Mouse (Mus musculus) frontal cortex, postnatal 10 days (tissue): ENCODE measurements around the gene Papolb.

Experiments used
- DNase-seq, 2 experiments: peaks; one replicate each; pipeline ENCODE4 v3.0.0; 2022; ENCODE audit warnings: low spot score in 2 of 2, mixed read lengths in 1 of 2

Gene Papolb

DNA sequence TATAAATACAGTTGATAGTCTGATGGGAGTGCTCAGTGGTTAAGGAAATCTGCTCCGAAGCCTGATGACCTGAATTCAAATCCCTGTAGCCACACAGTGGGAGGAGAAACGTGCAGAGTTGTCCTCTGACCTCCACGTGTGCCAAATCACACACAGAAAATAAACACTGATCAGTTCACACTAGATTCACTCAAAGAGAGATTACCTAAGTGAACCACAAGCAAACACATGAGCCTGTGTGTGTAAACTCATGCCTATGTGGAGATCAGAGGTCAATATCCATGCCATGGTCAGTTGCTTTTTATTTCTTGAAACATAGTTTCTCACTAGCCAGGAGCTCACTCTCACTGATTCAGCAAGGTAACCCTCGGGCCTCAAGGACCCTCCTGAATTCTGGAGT is 9.5 kb downstream of the Papolb start:
- no peak for DNase-seq

DNA sequence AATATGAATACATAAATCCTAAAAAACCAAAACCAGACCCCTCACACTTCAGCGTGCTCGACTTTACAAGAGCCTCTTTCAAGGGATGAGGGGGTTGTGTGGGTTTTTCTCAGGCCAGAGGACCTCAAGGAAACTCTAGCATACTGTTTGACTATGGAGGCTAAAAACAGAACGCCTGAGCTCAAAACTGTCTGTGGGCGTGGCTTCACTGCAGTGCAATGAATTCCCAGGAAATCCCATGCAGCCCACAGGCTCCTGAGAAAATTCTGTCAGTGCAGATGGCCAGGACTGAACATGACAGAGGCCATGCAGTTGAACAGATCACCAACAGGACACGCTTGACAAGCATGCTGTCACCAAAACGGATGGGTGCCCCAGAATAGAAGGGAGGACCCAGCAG is 10.9 kb downstream of the Papolb start:
- no peak for DNase-seq

GRCm38 (mm10) chr5:142512112-142512511 is 17.8 kb downstream of the Papolb start:
- DNase-seq: no peak

DNA sequence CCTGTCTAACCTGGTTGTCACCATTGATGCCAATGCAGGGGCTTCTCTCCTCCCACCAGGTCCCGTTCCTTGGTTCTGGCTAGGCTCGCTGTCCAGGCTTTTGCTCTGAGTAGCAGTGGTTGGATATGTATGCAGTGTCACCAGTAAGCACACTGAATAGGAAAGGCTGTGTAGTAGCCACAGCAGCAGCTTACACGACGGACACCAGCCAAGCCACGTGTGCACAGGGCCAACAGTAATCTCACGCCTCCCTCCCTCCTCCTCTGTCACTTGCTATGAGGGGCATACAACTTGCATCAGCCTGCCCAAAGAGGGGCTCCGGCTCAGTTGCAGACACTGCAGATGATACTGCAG is 19.8 kb downstream of the Papolb start:
- no peak for DNase-seq

- no peak for DNase-seq
Measured at GRCm38 (mm10) chr5:142509141-142510060, 20.5 kb downstream of the Papolb start.

DNA sequence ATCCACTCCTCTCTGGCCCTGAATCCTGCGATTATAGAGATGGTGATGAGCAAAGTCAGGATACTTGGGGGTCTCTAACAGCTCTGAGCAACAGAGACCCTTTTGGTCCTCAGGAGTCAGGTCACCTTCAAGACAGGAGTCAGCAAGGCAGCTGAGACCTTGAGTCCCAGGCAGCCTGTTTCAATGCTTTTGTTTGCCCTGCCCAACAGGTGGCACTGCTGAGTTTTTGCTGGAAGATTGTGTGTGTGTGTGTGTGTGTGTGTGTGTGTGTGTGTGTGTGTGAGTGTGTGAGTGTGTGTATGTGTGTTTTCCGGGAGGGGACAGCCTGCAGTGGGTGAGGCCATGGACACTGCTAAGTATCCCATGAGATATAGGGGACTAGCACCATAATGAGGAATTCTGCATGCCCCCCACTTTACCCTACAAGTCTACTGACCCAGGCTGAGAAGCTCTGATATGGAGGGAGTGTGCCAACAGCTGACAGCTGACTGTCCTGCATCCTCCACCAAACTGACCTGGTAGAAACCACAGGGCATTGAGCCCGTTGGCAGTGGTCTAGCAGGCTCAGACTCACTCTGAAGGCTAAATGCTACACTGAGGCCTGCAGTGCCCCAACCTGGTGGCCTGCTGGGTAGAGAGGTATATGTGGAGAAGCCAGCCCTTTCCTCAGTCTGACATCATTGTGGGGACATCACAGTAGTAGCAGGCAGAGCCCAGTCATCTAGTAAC is 24.0 kb downstream of the Papolb start:
- DNase-seq: no peak

- no peak for DNase-seq
Measured at GRCm38 (mm10) chr5:142504175-142504574, 25.7 kb downstream of the Papolb start.

DNA sequence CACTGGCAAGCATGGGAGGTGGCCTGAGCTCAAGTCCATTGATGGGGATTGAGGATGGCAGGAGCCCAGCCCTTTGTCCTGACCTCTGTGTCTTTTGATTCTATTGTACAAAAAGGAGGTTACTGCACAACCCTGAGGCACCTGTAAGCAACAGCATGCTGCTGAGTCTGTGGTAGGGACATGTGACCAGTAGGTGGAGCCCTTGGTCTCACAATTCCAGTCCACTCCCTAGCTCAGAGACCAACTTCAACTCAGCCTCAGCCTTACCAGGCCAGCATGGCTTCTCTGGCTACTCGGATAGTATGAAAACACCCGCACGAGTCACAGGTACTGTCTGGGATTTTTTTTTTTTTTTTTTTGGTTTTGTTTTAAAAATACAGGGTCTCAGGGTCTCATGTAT is 27.5 kb downstream of the Papolb start:
- peak; percentile 74 to 81 for DNase-seq

- no peak for DNase-seq
Measured at GRCm38 (mm10) chr5:142500918-142501317, 29.0 kb downstream of the Papolb start.

DNA sequence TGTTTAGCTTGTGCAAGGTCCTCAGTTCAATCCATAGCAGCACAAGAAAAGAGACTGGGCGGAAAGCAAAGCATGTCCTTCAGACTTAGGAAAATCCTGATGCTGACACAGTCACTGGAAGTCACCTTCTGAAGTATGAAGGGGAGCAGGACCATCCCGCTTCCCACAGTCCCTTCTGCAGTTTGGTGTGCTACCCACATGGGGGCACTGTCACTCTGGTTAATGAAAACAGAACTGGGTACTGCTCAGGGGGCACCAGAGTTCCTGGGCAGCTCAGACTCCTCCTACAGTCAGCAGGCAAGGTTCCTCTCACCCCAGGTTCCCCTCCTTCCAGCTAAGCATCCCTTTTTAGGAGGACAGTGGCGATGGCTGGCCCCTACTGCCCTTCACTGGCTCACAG is 30.9 kb downstream of the Papolb start:
- DNase-seq: peak in 1 of 2 experiments; percentile 50

- DNase-seq: no peak
Measured at GRCm38 (mm10) chr5:142495321-142496096, 34.4 kb downstream of the Papolb start.

DNA sequence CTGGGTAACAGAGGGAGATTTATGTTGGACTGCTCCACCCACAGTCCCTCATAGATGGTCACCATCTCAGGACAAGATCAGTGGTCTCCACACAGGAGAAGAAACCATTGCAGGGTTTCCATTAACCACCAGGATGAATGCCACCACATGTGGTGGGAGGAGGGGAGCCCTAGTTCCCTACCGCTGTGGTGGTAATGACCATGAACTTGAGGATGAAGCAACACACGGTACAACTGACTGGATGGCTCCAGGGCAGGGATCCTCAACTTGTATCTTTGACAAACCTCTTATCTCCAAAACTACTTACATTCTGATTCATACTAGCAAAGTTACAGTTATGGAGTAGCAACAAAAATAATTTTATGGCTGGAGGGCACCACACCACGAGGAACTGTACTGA is 36.6 kb downstream of the Papolb start:
- no peak for DNase-seq

GRCm38 (mm10) chr5:142489955-142490707 is 39.7 kb downstream of the Papolb start:
- no peak for DNase-seq

DNA sequence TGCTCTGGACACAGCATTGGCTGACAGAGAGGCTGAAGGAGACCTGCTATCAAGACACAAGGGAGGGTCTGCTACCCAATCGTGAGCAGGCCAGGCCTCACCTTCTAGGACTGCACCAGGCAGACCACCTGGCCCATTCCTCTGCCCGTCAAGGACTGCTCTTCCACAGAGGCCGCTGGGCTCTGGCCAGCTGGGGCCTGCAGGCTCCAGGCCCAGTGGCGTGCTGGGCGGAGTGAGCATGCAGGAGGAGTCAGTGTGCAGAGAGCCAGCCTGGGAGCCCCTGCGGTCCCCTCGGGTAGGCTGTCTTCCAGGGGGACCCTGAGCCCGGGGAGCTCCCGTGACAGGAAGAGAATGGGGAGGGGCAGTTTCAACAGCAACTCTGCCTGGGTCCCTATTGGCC is 43.2 kb downstream of the Papolb start:
- DNase-seq: no peak

- DNase-seq: no peak
Measured at GRCm38 (mm10) chr5:142483581-142483980, 46.3 kb downstream of the Papolb start.

GRCm38 (mm10) chr5:142482512-142482911 is 47.4 kb downstream of the Papolb start:
- no peak for DNase-seq

DNA sequence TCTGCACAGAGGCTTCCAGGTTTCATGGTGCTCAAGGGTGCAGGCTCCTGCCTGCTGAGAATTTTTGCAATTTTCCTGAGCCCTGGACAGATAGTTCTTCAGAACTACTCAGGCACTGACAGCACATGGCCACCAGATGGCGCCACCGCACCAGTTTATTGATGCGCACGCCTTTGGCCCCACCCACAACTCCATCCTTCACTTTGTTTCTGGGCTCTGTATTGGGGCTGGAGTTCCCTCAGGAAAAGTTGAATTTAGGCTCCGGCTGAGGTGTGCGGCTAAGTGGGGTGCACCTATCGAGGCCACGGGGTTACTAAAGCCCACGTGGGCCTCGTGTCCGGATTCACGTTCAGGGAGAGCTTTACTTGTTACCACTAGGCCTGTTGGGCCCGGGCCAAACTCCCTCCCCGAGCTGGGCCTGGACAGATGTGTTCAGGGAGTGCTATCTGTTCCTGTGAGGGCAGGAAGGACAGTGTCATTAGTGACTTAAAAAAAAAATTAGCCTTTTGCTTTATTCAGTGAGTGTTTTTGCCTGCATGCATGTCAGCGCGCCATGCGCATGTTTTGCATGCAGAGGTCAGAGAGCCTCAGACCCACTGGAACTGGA is 50.9 kb downstream of the Papolb start:
- DNase-seq: peak; percentile 68 to 81

DNA sequence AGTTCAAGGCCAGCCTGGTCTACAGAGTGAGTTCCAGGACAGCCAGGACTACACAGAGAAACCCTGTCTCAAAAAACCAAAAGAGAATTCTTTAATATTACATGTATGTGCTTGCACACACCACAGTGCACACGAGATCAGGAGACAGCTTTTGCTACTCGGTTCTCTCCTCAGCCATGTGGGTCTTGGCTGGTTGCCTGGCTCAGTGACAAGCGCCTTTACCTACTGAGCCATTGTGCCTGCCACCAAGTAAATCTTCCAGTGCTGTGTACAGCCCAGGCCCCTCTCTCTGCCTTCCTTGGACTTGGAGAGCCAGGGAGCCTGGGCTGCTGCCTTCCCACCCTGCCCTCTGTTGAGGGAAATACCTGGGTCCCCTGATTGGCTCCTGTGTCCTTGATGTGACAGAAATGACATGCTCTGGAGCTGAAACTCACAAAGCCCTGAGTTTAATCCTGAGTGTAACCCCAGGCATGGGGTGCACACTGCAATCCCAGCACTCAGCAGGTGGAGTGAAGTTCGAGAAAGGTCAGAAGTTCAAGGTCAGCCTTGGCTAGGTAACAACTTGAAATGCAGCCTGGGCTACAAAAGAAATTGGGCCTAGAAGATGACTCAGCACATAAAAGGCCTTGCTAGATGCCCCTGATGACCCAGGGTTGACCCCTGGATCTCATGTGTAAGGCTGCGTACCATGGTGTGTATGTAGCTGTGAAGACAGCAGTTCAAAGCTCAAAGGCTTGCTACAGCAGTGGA is 51.8 kb downstream of the Papolb start:
- no peak for DNase-seq

- no peak for DNase-seq
Measured at GRCm38 (mm10) chr5:142477346-142477745, 52.5 kb downstream of the Papolb start.
